Mouse (Mus musculus): Measurements from ENCODE around the gene Syap1. TPM values are rescaled to one million over a fixed set of nuclear protein-coding genes. Genes with fewer than 3 reads are reported as not detected.
A peak's percentile ranks its signal among the peaks of the same experiment; 100 is the strongest.

Gene Syap1
- polyA plus RNA-seq, 1 experiment from 2014 or later: 34.5 TPM

- peak overlapping the region; percentile 76 for H3K9ac ChIP-seq
- 18% methylated on average over 15 of the region's 20 CpGs for WGBS
- H3K27ac ChIP-seq (replicated peaks): 0 out of 2 replicates have a peak overlapping the region, but pooled peaks have one; percentile 18
Observed at GRCm38 (mm10) chrX:162828783-162829182, 59.5 kb downstream of the Syap1 start.

GRCm38 (mm10) chrX:162828016-162828415 is 60.2 kb downstream of the Syap1 start:
- H3K4me1 ChIP-seq (replicated peaks): peaks cover 6% of the 10 kb centered on the region
- H3K9me3 ChIP-seq: no peaks in the 10 kb centered on the region
- H3K27me3 ChIP-seq: peaks cover 2% of the 10 kb centered on the region; the same call in 1 of the 2 replicates
- no peak for ATAC-seq (ENCODE audit: low read depth)
- H3K27ac ChIP-seq (replicated peaks): no peak overlapping the region
- WGBS: 50% methylated on average over 6 of the region's 6 CpGs
- no peaks in the 10 kb centered on the region for H3K36me3 ChIP-seq
- H3K9ac ChIP-seq: peak overlapping the region; percentile 76
- H3K4me3 ChIP-seq: peak overlapping the region; percentile 57
- H3K4me2 ChIP-seq: peak overlapping the region; percentile 77

More at GRCm38 (mm10) chrX:162828783-162829182, 59.5 kb downstream of the Syap1 start:
- Histone ChIP-seq H3K4me1 (replicated peaks) (peaks cover 6% of the 10 kb centered on the region), H3K27me3 (peaks cover 2% of the 10 kb centered on the region; the same call in 1 of the 2 replicates), H3K4me2 (peak overlapping the region; percentile 77), H3K4me3 (peak overlapping the region; percentile 57), H3K36me3 (no peaks in the 10 kb centered on the region), H3K9me3 (no peaks in the 10 kb centered on the region)
- ATAC-seq (ENCODE audit: low read depth): peak; percentile 72

MicroRNAs within 50 kb of the gene (microRNA counts, 519-probe panel; counts per million panel counts)
- 1,548 counts per million, percentile 7 among the panel's probes with 10 or more counts for microRNA mmu-miR-3473

Small RNA genes within 50 kb of the gene (microRNA-seq; reads per million reads assigned to microRNA genes)
- gene Mir3473a: not detected

Other genes with a start within 250 kb of the Syap1 start
- 1.8 TPM in 2 replicates for gene Reps2, start 244.8 kb downstream of the Syap1 start, polyA plus RNA-seq (2015; fragmentation: Nextera tagmentation; extraction: Ambion mirVana)
- gene Rbbp7, start 128.0 kb downstream of the Syap1 start, polyA plus RNA-seq (2015; fragmentation: Nextera tagmentation; extraction: Ambion mirVana): 202 and 224 TPM in 2 replicates
- 14.3 and 15.4 TPM in 2 replicates for gene Txlng, start 59.0 kb downstream of the Syap1 start, polyA plus RNA-seq (2015; fragmentation: Nextera tagmentation; extraction: Ambion mirVana)
- 83.6 and 85.4 TPM in 2 replicates for gene Ctps2, start 12.8 kb upstream of the Syap1 start, polyA plus RNA-seq (2015; fragmentation: Nextera tagmentation; extraction: Ambion mirVana)
- 0.77 TPM in 1 of 2 replicates, not detected in the other for gene S100g, start 76.2 kb upstream of the Syap1 start, polyA plus RNA-seq (2015; fragmentation: Nextera tagmentation; extraction: Ambion mirVana)

Data from neural tube, embryonic 13.5 days (tissue).